Mouse (Mus musculus): ENCODE data around the gene Pigk.
"Not testable (repeated sequence)": the region's sequence is repeated elsewhere in the genome, so short reads cannot be mapped to it uniquely, and the experiment has no call there.

Gene Pigk

DNA sequence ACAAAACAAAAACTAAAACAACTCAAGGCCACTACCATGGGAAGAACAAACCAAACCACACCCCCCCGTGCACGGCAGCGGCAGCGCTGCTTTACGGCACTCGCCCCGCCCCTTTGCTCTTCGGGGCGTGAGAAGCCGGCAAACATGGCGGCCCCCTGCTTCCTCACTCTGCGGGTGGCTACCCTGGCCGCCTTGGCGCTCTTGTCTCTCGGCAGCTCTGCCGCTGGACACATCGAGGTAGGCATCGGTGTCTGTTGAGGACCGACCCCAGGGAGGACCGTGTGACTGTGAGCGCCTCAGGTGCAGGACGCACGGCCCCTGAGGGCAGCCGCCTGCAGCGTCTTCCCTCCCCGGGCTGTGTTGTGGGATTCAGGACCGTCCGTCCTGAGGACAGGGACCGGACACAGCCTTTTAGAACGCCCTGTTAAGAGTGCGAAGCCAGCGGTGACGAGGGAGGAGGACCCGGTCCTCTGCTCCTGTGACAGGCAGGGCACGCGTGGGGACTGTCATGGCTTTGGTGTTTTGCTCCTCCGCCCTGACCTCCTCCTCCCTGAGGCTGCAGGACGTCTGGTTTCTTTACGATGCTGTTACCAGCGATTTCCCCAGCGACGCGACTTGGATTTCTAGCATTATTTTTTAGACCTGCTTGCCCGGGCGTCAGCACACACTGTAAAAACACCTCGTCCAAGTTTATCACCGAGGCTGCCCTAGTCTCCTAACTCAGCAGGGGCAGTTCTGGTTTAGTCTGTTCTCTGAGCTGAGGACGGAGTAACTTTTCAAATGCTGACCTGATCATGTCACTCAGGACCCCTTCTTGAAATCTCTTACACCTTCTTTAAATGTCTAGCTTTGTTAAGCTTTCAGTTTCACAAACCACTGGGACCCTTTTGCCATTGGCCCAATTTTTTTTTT lies at the start of gene Pigk:
TSS of gene Pigk (plus strand) at position 110 of the 912 bp plus-strand sequence.
- DNase-seq = peak; percentile 82

DNA sequence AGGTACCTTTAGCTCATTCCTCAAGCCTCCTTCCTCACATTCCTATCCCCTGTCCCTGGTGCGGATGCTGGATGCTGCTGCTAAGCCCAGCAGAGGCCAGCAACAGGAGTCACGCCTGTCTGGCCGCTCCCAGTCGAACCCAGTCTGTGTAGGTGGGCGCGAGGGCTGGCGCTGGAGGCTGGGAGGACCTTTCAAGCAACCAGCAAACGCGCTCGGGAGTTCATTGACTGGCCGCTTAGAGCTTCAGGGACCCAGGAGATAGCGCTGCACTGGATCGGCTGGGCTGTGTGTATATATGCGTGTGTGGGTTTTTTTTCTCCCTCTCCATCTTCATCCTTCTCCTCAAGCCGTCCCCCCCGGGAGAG lies 46.9 kb upstream of the Pigk start:
- DNase-seq = no peak

DNA sequence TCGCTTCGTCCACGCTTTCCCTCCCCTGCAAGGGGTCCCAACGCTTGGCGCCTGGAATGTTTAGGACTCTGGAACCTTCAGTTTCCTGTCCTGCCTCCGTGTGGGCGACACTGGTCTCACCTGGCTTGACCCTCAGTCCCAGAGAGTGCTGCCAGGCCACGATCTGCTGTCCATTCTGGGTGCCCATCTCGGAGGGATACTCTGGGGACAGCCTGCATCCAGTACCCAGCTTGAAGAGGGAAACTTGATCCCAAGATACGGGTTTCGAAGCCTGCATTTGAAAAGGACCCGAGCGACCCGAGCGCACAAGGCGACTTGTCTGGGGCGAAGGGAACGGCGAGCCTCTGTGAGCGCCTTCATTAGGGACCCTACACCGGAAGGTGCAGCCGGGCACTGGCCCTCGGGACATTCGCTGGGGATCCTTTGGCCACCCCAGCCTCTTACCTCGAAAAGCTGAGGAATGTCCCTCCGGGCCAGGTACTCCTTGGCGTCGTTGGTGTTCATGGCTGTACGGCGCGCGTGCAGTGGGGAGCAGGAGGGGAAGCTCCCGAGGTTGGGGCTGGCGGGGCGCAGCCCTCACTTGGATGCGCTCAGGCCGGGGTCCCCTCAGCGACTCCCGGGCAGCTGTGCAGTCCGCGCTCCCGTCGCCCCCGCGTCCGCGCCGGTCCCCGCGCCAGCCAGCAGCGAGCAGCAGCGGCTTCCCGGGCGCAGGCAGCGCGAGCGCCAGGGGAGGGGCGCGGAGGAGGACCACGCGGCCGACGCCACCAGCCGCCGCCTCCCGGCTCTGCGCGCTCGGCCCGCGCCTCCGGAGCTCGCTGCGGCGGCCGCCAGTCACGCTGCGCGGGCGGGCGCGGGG lies 46.3 kb upstream of the Pigk start:
- no peak for DNase-seq

DNA sequence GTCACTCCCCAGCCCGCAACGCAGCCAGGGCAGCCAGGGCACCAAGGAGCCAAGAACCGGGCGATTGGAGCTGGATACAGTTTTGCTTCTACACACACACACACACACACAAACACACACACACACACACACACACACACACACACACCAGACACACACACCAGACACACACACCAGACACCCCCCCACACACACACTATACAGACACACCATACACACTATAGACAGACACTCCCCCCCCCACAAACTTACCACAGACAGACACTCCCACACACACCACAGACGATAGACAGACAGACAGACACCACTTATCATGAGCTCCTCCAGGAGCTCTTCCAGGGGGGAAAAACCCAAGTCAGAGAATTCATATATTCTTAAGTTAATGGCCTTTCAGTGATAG lies 45.7 kb upstream of the Pigk start, which contains the start of gene Ak5:
TSS of gene Ak5 (minus strand) at position 122 of the 400 bp plus-strand sequence.
- no peak for DNase-seq

DNA sequence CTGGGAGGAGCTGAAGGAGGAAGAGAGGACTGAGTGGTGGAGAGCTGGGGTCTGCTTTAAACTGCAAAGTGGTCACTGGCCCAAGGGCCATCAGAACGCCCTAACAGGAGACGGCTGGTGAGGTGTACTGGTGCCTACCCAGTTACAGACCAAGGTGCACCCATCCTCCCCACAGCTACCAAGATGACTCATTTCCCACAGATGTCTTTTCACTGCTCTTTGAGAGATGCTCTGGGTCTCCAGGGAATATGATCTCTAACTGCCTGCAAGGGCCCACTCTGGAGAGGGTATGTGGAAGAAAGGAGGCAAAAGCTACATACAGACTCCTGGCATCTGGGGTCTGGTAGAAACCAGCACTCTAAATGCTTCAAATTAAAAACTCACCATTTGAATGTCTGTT lies 45.1 kb upstream of the Pigk start:
- DNase-seq = no peak

DNA sequence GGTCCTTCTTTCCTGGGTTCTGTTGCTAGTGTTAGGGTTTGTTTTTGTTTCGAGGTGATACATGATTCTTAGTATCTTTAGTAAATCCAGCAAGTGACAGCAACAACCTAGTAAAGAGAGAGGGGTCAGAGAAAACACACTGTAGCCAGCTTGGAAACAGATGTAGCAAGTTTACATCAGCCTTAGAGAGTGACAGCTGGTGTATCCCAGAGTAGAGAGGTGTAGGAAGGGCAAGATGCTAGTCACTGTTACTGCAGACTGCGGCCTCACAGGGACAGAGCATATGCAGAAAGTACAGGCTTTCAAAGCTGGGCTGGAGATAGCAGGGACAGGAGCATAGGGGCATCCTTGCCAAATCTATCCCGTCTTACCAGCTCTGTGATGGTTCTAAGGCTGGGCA lies 44.1 kb upstream of the Pigk start:
- no peak for DNase-seq

DNA sequence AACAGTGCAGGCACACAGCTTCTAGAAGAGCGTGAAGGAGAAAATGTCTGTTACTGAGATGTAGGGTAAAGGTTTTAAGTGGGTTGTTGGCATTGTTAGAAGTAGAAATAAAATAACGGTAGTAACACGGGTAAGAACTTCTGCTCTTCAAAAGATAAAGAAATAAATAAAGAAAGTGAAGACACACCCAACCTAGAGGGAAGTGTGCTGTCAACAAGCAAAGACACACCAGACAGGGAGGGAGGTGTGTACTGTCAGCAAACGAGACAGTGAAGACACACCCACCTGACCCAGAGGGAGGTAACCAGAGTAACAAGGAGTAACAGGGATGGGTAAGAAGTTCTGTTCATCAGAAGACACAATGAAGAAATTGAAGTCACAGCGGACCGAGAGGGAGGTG lies 39.2 kb upstream of the Pigk start:
- no peak for DNase-seq

DNA sequence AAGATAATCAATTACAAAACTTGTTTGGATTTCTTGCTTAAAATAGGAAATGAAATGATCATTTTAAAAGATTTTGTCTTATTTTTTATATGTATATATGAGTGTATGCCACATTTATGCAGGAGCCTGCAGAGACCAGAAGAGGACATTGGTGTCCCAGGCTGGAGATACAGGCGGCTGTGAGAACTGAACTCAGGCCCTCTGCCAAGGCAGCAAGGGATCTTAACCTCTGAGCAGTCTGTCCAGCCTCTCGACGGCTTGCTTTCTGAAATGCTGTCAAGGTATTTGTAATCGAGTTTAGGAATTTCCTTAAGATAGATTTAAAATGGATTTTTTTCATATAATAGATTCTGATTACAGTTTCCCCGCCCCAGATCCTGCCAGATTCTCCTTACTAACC lies 25.4 kb upstream of the Pigk start:
- no peak for DNase-seq

DNA sequence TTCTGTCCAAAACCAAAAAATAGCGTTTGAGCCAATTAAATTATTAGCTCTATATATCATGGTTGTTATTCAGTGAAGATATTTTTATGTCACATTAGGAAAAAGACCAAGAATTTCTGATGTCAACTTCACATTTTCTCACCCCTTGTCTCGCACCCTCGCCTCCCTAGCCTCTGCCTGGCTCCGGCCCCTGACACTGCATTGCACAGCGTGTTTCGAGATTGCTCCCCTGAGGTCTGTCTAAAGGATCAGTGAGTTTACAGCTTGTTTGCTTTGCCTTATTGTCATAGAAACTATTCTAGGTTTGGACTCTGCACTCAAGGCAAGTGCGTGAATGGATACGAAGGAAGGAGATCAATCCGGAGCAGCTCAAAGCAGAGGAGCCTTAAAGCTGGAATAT lies 24.8 kb upstream of the Pigk start:
- no peak for DNase-seq

DNA sequence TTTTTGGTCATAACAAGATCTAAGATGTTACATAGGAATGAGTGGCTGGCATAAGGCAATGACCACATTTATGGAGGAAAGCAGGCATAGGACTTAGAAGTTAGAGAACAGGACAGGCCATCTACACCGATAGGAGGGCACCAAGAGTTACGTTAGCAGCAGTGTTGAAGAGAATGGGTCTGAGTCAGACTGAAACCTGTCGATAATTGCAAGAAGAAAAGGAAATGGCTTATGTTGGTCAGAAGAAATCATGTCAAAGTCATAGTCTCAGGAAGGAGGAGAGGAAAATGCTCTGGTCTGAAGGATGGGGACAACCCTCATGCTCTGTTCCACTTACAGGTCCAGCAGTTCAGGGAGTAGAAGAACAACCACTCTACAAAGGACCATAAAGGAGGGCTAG lies 18.9 kb upstream of the Pigk start:
- no peak for DNase-seq

DNA sequence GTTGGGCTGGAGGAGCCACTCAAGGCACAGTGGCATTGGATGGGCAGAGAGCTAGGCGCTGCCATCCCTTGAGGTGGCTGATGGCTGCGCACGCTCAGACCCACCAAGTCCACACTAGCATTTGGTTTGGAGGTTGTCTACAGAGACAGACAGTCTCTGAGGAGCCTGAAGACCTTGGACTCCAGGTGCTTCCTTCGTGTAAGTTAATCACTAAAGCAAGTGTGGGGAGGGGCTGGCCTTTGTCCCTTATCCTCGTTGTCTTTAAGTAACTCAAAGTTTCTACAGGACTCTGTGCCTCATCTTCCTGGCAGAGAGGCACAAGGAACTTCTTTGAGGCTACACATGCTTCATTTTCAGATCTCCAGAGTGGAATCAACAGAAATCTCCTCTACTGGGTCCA lies 15.9 kb upstream of the Pigk start:
- no peak for DNase-seq

DNA sequence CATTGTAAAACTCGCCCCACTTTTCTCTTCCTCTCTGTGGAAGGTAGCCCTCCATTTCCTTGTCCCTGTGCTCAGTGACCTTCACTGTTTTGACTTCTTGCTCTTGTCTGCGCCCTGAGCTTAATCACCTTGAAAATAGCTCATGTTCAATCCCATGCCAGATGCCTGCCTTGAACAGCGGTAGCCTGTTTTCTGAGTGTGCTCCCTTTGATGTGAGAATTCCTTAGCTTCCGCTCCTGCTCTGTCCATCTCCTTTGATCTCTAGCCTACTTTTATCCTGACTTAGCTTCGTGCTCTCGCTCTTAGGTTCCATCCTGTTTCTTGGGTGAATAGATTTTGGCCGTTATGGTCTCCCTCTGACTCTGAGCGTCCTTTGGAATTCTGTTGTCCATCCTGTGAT lies 14.6 kb upstream of the Pigk start:
- DNase-seq = no peak

DNA sequence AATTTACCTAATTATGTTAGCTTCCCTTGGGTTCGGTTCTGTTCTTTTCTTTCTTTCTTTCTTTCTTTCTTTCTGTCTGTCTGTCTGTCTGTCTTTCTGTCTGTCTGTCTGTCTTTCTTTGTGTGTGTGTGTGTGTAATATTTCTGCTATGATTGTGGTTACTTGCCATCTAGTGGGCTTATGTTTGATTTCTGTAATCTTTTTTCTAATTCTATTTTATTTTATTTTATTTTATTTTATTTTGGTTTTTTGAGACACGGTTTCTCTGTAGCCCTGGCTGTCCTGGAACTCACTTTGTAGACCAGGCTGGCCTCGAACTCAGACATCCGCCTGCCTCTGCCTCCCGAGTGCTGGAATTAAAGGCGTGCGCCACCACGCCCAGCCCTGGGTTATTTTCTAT lies 12.4 kb upstream of the Pigk start:
- not testable (repeated sequence) for DNase-seq

DNA sequence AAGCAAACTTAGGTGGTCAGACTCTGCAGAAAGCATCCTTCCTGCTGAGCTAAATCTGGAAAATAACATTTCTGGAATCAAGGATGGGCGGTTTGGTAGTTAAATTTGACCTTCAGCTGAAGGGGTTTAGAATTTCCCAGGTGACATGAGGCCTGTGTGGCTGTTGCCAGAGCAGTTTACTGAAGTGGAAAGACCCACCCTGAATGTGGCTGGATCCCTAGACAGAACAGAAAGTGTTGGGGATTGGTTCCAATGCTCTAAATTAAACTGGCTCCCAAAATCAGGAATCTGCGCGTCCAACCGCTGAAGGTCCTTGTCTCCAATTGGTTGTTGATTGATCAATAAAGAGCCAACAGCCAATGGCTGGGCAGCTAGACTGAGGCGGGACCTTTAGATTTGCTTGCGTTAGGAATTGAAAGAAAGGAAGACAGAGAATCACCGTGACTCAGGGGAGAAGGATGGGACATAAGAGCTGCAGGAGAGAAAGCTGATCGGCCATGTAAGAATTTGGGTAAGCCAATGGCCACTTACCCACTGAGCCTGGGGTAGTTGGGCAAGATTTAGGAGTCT lies 11.5 kb upstream of the Pigk start:
- no peak for DNase-seq

DNA sequence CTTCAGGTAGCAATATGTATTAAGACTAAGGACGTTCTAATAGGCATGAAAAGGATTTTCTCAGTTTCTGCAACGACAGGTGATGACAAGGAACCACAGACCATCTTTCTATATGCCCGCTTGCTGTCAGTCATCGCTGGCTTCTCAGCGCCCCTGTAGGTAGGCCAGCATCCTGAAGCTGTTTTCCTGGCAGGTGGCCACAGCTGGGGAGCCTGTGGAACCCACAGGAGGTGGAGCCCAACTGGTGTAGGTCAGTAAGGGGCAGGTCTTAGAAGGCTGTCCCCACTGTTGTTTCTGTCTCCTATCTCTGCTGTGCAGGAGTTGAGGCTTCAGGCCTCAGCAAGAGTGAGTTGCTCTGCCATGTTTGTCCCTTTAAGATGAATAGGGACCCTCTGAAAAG lies 8.1 kb upstream of the Pigk start:
- DNase-seq = no peak

DNA sequence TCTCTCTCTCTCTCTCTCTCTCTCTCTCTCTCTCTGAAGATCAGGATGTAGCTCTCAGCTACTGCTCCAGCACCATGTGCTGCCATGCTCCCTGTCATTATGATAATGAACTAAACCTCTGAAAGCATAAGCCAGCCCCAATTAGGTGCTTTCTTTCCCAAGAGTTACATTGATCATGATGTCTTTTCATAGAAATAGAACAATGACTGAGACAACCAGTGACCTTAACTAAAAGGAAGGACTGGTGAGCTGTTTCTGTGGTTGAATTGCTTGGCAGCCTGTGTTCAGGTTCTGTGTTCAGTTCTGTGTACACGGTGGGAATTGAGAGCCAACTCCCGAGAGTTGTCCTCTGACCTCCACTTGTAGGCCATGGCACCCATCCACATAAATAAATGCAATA lies 7.0 kb upstream of the Pigk start:
- DNase-seq = no peak

DNA sequence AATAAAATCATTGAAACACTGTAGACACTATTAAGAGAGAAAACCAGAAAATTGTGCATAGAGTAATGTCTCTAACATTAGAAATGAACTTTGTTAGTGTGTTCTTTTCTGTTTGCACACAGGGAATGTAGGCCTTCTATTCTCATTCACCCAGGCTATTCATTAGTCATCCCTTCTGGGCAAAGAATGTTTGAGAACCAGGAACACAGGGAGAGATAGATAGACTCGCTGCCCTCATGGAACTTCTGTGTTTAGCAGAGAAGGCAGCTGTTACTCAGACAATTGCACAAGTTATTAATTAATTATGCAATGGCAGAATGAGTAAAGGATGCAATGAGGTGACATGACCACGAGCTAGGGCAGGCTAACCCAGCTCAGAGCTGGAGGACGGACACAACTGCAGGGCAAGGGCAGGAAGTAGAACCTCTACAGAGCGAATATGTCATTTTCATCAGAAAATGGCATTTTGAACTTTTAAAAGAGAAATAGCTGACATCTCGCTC lies 6.5 kb upstream of the Pigk start:
- DNase-seq = no peak

DNA sequence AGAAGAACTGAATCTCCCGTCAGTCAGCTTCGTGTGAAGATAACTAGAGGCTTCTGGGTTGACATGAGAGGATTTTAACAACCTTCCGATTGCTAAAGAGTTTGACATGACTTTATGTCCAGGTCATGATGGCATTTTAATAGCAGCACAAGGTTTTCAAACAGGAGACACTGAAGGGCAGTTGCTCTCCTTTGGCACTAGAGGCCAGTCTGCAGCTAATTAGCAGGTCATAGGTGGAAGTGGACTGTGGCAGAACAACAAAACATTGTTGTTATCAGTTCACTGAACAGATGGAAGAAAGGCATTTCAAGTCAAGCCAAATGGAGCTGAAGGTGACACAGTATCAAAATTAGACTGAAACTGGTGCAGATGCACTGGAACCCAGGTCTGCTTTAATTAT lies 4.0 kb upstream of the Pigk start:
- no peak for DNase-seq

DNA sequence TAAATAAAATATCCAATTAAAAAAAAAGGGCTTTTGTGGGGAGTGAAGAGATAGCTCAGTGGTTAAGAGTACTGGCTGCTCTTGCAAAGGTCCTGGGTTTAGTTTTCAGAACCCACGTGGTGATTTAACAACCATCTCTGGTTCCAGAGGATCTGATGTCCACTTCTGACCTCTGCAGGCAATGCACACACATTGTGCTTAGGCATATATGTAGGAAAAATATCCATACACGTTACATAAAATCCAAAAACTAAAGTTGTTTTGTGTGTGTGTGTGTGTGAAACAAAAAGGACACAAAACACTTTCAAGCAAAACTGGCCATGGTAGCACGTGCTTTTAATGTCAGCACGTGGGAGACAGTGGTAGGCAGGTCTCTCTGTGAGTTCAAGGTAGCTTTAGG lies 943 bp upstream of the Pigk start:
- DNase-seq = no peak

DNA sequence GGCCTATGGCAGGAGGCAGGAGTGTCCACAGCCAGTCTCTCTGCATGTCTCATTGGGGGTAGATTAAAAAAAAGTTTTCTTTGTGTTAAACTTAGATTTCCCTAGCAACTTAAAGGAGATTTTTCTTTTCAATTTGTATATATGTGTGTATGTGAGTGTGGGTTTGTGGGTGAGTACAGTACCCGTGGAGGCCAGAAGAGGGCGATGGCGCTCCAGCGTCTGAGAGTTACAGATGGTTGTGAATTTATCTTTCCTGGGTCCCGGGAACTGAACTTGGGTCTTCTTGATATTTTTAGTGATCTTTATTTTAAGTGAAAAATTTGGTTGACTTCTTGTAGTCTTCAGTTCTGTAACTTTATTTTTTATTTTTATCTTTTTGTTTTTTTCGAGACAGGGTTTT lies 7.4 kb downstream of the Pigk start:
- DNase-seq = no peak

DNA sequence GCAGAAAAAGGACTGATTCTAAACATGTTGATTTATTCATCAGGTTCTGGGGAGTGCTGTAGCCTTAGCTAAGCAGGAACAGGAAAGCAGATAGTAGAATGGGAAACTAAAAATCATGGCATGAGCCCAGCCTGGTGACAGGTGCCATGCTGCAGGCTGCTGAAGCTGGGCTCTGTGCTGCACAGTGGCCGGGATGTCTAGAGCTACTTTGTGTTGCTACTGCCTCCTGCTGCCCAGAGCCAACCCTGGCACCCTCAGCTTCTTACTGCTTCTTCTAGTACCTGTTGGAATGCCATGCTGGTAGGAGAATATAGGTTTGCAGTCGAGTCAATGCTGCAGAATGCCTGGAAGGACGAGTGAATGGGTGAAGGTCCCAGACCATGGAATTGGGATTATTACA lies 8.9 kb downstream of the Pigk start:
- no peak for DNase-seq

DNA sequence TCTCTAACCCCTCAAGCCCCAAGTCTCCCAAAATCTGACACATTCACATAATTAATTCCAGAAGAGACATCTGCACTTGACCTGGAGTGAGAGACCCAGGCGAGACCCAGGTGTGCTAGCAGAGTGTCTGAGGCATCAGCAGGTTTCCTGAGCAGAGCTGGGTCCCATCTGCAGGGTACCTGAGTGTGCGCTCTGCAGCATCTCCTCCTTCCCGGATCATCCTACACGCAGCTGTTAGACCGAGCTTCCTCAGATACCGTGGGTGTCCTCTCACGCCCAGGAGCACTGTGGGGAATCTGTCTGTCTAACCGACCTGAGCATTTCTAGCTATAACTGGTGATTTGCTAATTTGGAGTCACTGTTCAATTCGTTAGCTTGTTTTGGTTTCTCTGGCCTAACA lies 10.5 kb downstream of the Pigk start:
- DNase-seq = no peak

DNA sequence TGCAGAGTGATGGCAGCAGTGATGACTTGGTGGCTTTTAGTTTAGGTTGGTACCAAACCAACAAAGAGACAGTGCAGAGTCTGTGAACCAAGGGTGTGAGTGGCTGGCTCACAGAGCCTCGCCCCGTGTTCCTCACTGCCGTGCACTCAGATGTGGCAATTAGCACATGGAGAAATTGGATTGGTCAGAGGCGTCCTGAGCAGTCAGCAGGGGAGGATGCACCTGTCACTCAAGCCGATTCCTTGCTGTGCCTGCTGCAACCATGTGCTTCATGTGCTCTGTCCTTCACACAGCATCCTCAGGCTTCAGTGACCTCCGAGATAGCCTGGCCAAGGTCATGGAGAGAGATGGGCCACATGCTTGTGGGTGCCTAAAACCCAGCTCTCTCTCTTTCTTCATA lies 14.3 kb downstream of the Pigk start:
- DNase-seq = no peak

DNA sequence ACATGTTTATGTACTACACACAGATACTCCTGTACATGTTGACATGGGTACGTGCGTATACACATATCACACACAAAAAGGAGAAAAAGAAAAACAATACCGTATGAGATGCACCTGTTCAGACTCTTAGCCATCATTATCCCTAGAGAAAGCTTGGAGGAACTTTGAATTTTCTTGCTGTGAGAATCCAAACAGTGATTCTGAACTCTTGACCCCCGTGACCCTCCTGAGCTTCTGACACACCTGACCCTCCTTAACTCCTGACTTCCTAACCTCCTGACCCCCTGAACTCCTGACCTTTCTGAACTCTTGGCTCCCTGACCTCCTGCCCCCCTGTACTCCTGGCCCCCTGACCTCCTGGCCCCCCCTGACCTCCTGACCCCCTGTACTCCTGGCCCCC lies 19.1 kb downstream of the Pigk start:
- DNase-seq = no peak

All from cerebellum, adult 11 months (tissue).